Mouse (Mus musculus) mouse embryonic stem cell (cell line): ENCODE measurements around the gene Abcc3.
"Not testable (repeated sequence)": the region's sequence is repeated elsewhere in the genome, so short reads cannot be mapped to it uniquely, and the experiment has no call there.

Experiments used
- in situ Hi-C, 2 experiments: fragments of 300-500 bp; cut with MboI; formaldehyde crosslinking; loops; 1 replicate in 1 of 2; 3 replicates in 1 of 2; pipeline ENCODE4 v1.14.3; 2019 to 2020; ENCODE audit warnings: low sequenced_read_pairs in 2 of 2, low pct_unique_long_range_greater_than_20kb in 1 of 2, mixed read lengths in 1 of 2; ENCODE audit not compliant: unreplicated experiment in 1 of 2

Gene Abcc3

GRCm38 (mm10) chr11:94404641-94405260 is 12.0 kb upstream of the Abcc3 start:
- in situ Hi-C loops: loop anchor here in 1 of 2 experiments (5.0 kb wide), 1 partner anchor 57 kb away; no protein-coding TSS in a partner anchor

- in situ Hi-C loops: loop anchor here in 1 of 2 experiments (5.0 kb wide), 1 partner anchor 57 kb away; no protein-coding TSS in a partner anchor
These were observed 11.4 kb upstream of the Abcc3 start for GRCm38 (mm10) chr11:94404178-94404577.

- in situ Hi-C loops: loop anchor here in 1 of 2 experiments (5.0 kb wide), 1 partner anchor 56 kb away; no protein-coding TSS in a partner anchor
These were observed 11.0 kb upstream of the Abcc3 start for GRCm38 (mm10) chr11:94403757-94404156.

- in situ Hi-C loops: loop anchor here in 1 of 2 experiments (5.0 kb wide), 1 partner anchor 55 kb away; no protein-coding TSS in a partner anchor
These were observed 9.9 kb upstream of the Abcc3 start for GRCm38 (mm10) chr11:94402731-94403130.

GRCm38 (mm10) chr11:94402029-94402428 is 9.2 kb upstream of the Abcc3 start:
- in situ Hi-C loops: loop anchor here in 1 of 2 experiments (5.0 kb wide), 1 partner anchor 55 kb away; no protein-coding TSS in a partner anchor

- in situ Hi-C loops: loop anchor here in 1 of 2 experiments (5.0 kb wide), 1 partner anchor 54 kb away; no protein-coding TSS in a partner anchor
These were observed 8.2 kb upstream of the Abcc3 start for GRCm38 (mm10) chr11:94400996-94401395.

GRCm38 (mm10) chr11:94394107-94394506 is 1.3 kb upstream of the Abcc3 start:
- in situ Hi-C loops: no loop called here

- in situ Hi-C loops: not testable (repeated sequence)
These were observed 693 bp upstream of the Abcc3 start for GRCm38 (mm10) chr11:94393490-94393889.

GRCm38 (mm10) chr11:94391661-94392060 is 1.1 kb downstream of the Abcc3 start:
- in situ Hi-C loops: no loop called here

GRCm38 (mm10) chr11:94390825-94391224 is 2.0 kb downstream of the Abcc3 start:
- in situ Hi-C loops: no loop called here

- in situ Hi-C loops: no loop called here
These were observed 2.9 kb downstream of the Abcc3 start for GRCm38 (mm10) chr11:94389724-94390396.

- in situ Hi-C loops: no loop called here
These were observed 3.8 kb downstream of the Abcc3 start for GRCm38 (mm10) chr11:94389021-94389420.

GRCm38 (mm10) chr11:94387756-94388155 is 5.0 kb downstream of the Abcc3 start:
- in situ Hi-C loops: no loop called here

- in situ Hi-C loops: no loop called here
These were observed 6.6 kb downstream of the Abcc3 start for GRCm38 (mm10) chr11:94385977-94386771.

- in situ Hi-C loops: no loop called here
These were observed 13.1 kb downstream of the Abcc3 start for GRCm38 (mm10) chr11:94379736-94380135.

GRCm38 (mm10) chr11:94379061-94379460 is 13.7 kb downstream of the Abcc3 start:
- in situ Hi-C loops: no loop called here

- in situ Hi-C loops: no loop called here
These were observed 18.4 kb downstream of the Abcc3 start for GRCm38 (mm10) chr11:94374276-94374948.

- in situ Hi-C loops: no loop called here
These were observed 22.0 kb downstream of the Abcc3 start for GRCm38 (mm10) chr11:94370809-94371208.
